Mouse (Mus musculus) thymus, postnatal 36 days (tissue): ENCODE measurements around the gene Gm14743.
"Not testable (repeated sequence)": the region's sequence is repeated elsewhere in the genome, so short reads cannot be mapped to it uniquely, and the experiment has no call there.

Experiments used
- DNase-seq, 2 experiments: peaks; one replicate each; pipeline ENCODE4 v3.0.0; 2022; ENCODE audit warnings: mixed read lengths in 2 of 2

Gene Gm14743

GRCm38 (mm10) chrX:78245821-78246220, at the start of gene Gm14743:
Gene Gm14743 (minus strand): TSS chrX:78245921.
- not testable (repeated sequence) for DNase-seq

GRCm38 (mm10) chrX:78202829-78203228, 42.9 kb downstream of the Gm14743 start:
- no peak for DNase-seq

DNA sequence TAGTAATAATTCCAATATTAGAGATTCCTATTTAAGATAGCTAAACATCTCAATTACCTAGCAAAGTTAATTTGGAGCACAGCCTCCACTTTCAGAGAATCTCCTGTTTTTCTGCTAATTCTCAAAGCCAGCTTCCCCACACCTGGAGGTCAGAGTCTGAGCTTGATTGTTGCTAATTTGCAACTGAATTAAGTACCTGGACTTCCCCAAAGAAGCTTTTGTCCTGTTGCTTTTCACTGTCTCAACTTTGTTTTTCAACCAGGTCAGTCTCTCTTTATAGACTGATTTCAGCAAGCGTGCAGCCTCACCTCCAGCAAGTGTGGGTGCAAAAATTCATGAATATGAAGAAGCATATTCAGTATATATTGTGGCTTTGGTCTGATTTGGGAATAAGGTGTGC, 43.5 kb downstream of the Gm14743 start:
- not testable (repeated sequence) for DNase-seq
